Mouse (Mus musculus) heart, embryonic 14.5 days (tissue): ENCODE data around the gene Ssh1. TPM values are rescaled to one million over a fixed set of nuclear protein-coding genes. Genes with fewer than 3 reads are reported as not detected.

ENCODE experiments used
- ATAC-seq: fragments of 200-750 bp; cut with Nextera tagmentation; 2 replicates; pipeline ENCODE4 v1.8.0; 2017; ENCODE audit warnings: low read depth, moderate TSS enrichment; ENCODE audit not compliant: insufficient number of reproducible peaks, insufficient read depth, low FRiP score
- H3K27ac ChIP-seq, 2 experiments: fragments of 200-500 bp in 1 of 2; fragments of 300-500 bp in 1 of 2; sonication (generic) in 1 of 2; replicated peaks in 1 of 2; 2 replicates each; pipeline ENCODE4 v1.5.1; 2012 to 2014; ENCODE audit warnings: low read depth in 2 of 2, low read length in 2 of 2, control low read depth in 1 of 2, mild to moderate bottlenecking in 1 of 2, mixed read lengths in 1 of 2; ENCODE audit not compliant: control insufficient read depth in 1 of 2, insufficient read depth in 1 of 2
- H3K27me3 ChIP-seq: fragments of 300-500 bp; sonication (generic); 2 replicates; pipeline ENCODE4 v1.6.1; 2014; ENCODE audit warnings: mild to moderate bottlenecking, low read length, control low read depth; ENCODE audit not compliant: control insufficient read depth, insufficient read depth
- H3K36me3 ChIP-seq: fragments of 300-500 bp; sonication (generic); 2 replicates; pipeline ENCODE4 v1.6.1; 2014; ENCODE audit warnings: mild to moderate bottlenecking, control low read depth, low read length, mixed read lengths; ENCODE audit not compliant: control insufficient read depth, insufficient read depth
- H3K4me1 ChIP-seq, 2 experiments: fragments of 200-500 bp in 1 of 2; fragments of 300-500 bp in 1 of 2; sonication (generic) in 1 of 2; 2 replicates each; pipeline ENCODE4 v1.6.1; 2012 to 2014; ENCODE audit warnings: low read length in 2 of 2, control low read depth in 1 of 2, mixed read lengths in 1 of 2; ENCODE audit not compliant: control insufficient read depth in 2 of 2, insufficient read depth in 2 of 2
- H3K4me2 ChIP-seq: fragments of 300-500 bp; sonication (generic); 2 replicates; pipeline ENCODE4 v1.6.1; 2014; ENCODE audit warnings: mild to moderate bottlenecking, low read length
- H3K4me3 ChIP-seq, 2 experiments: fragments of 200-500 bp in 1 of 2; fragments of 300-500 bp in 1 of 2; sonication (generic) in 1 of 2; 2 replicates each; pipeline ENCODE4 v1.5.1; 2012 to 2014; ENCODE audit warnings: low read length in 2 of 2, mild to moderate bottlenecking in 2 of 2, control low read depth in 1 of 2, low read depth in 1 of 2, moderate library complexity in 1 of 2; ENCODE audit not compliant: control insufficient read depth in 1 of 2, insufficient read depth in 1 of 2
- H3K9ac ChIP-seq: fragments of 300-500 bp; sonication (generic); 2 replicates; pipeline ENCODE4 v1.6.1; 2014; ENCODE audit warnings: mild to moderate bottlenecking, low read length
- H3K9me3 ChIP-seq: fragments of 300-500 bp; sonication (generic); 2 replicates; pipeline ENCODE4 v1.6.1; 2016; ENCODE audit warnings: low read length, control low read depth; ENCODE audit not compliant: control insufficient read depth
- WGBS: fragments of 180-500 bp; shearing (Covaris S2); extraction: QIAGEN DNeasy Blood & Tissue Kit; methylation state at CpG from one replicate; pipeline ENCODE4 v1.1.7; 2014; 5-methylcytosine and 5-hydroxymethylcytosine counted together
- polyA plus RNA-seq: library from polyadenylated mRNA; unstranded; fragments of >200 nt; fragmentation: Nextera tagmentation; extraction: Ambion mirVana; gene quantifications from 2 replicates; pipeline ENCODE4 v1.2.1, GENCODE M21; 2014

The Ssh1 gene
- 15.1 and 16.4 TPM in 2 replicates for polyA plus RNA-seq

GRCm38 (mm10) chr5:113993487-113994465, at the start of gene Ssh1:
Gene Ssh1 (minus strand): TSS chr5:113993894.
- H3K9ac ChIP-seq: peak within 1 kb of the TSS; percentile 94
- peaks cover 28 to 44% of the 10 kb centered on the region in 2 experiments for H3K4me1 ChIP-seq
- peak within 1 kb of the TSS; percentile 90 to 96 for H3K4me3 ChIP-seq
- no peaks in the 10 kb centered on the region for H3K9me3 ChIP-seq
- peak; percentile 90 for ATAC-seq
- H3K36me3 ChIP-seq: peaks cover 8% of the 10 kb centered on the region
- H3K4me2 ChIP-seq: peak within 1 kb of the TSS; percentile 89
- H3K27me3 ChIP-seq: no peaks in the 10 kb centered on the region
- under 1% methylated on average over 58 of the region's 83 CpGs for WGBS
- peak within 1 kb of the TSS; percentile 90 to 91 for H3K27ac ChIP-seq

GRCm38 (mm10) chr5:114041327-114041930, 47.7 kb upstream of the Ssh1 start:
- peak; percentile 52; the same call in 1 of the 2 replicates for ATAC-seq
- H3K4me3 ChIP-seq: no peak overlapping the region
- peak overlapping the region; percentile 21; the same call in 1 of the 2 replicates for H3K9ac ChIP-seq
- H3K27me3 ChIP-seq: no peaks in the 10 kb centered on the region
- H3K4me1 ChIP-seq: peaks cover 11 to 23% of the 10 kb centered on the region in 2 experiments
- H3K9me3 ChIP-seq: no peaks in the 10 kb centered on the region
- peak overlapping the region; percentile 32; the same call in 1 of the 2 replicates for H3K4me2 ChIP-seq
- no peak overlapping the region for H3K27ac ChIP-seq
- 13% methylated on average over 15 of the region's 15 CpGs for whole genome bisulfite sequencing
- no peaks in the 10 kb centered on the region for H3K36me3 ChIP-seq

GRCm38 (mm10) chr5:114040911-114041310, 47.2 kb upstream of the Ssh1 start:
- 52% methylated on average over 1 of the region's 1 CpGs for WGBS
- ATAC-seq: no peak
- no peaks in the 10 kb centered on the region for H3K9me3 ChIP-seq
- H3K27ac ChIP-seq: no peak overlapping the region
- H3K4me2 ChIP-seq: no peak overlapping the region
- no peaks in the 10 kb centered on the region for H3K36me3 ChIP-seq
- peaks cover 11 to 23% of the 10 kb centered on the region in 2 experiments for H3K4me1 ChIP-seq
- no peak overlapping the region for H3K4me3 ChIP-seq
- no peaks in the 10 kb centered on the region for H3K27me3 ChIP-seq
- H3K9ac ChIP-seq: no peak overlapping the region

- ATAC-seq: no peak
- Histone ChIP-seq H3K4me3 (no peak overlapping the region), H3K9me3 (no peaks in the 10 kb centered on the region), H3K9ac (no peak overlapping the region), H3K4me1 (peaks cover 11 to 23% of the 10 kb centered on the region in 2 experiments), H3K27ac (0 out of 4 replicates have a peak overlapping the region, but pooled peaks of 1 of the 2 experiments have one; percentile 8), H3K4me2 (no peak overlapping the region), H3K36me3 (no peaks in the 10 kb centered on the region), H3K27me3 (no peaks in the 10 kb centered on the region)
- 13% methylated on average over 7 of the region's 8 CpGs for WGBS
Observed at GRCm38 (mm10) chr5:114040508-114040907, 46.8 kb upstream of the Ssh1 start.

GRCm38 (mm10) chr5:114035111-114035510, 41.4 kb upstream of the Ssh1 start:
- Histone ChIP-seq H3K36me3 (no peaks in the 10 kb centered on the region), H3K4me2 (no peak overlapping the region), H3K9me3 (no peaks in the 10 kb centered on the region), H3K4me3 (no peak overlapping the region), H3K9ac (no peak overlapping the region), H3K27ac (no peak overlapping the region), H3K27me3 (no peaks in the 10 kb centered on the region), H3K4me1 (peaks cover 0 to 7% of the 10 kb centered on the region in 2 experiments; a peak in 3 of 4 replicates)
- ATAC-seq: no peak
- WGBS: 64% methylated on average over 10 of the region's 10 CpGs

- no peak overlapping the region for H3K4me2 ChIP-seq
- 82% methylated on average over 7 of the region's 7 CpGs for WGBS
Observed at GRCm38 (mm10) chr5:114034393-114034792, 40.7 kb upstream of the Ssh1 start.

GRCm38 (mm10) chr5:114032161-114032763, 38.6 kb upstream of the Ssh1 start:
- WGBS: 80% methylated on average over 3 of the region's 3 CpGs
- no peaks in the 10 kb centered on the region for H3K27me3 ChIP-seq
- no peak overlapping the region for H3K4me2 ChIP-seq
- H3K9me3 ChIP-seq: no peaks in the 10 kb centered on the region
- H3K4me1 ChIP-seq: no peaks in the 10 kb centered on the region
- no peak overlapping the region for H3K4me3 ChIP-seq
- no peak overlapping the region for H3K9ac ChIP-seq
- no peak overlapping the region for H3K27ac ChIP-seq
- no peaks in the 10 kb centered on the region for H3K36me3 ChIP-seq
- no peak for ATAC-seq

More at GRCm38 (mm10) chr5:114034393-114034792, 40.7 kb upstream of the Ssh1 start:
- ATAC-seq: no peak
- H3K27me3 ChIP-seq: no peaks in the 10 kb centered on the region
- no peaks in the 10 kb centered on the region for H3K36me3 ChIP-seq
- no peak overlapping the region for H3K9ac ChIP-seq
- H3K9me3 ChIP-seq: no peaks in the 10 kb centered on the region
- peaks cover 0 to 7% of the 10 kb centered on the region in 2 experiments; a peak in 3 of 4 replicates for H3K4me1 ChIP-seq
- no peak overlapping the region for H3K27ac ChIP-seq
- H3K4me3 ChIP-seq: no peak overlapping the region
